Mouse (Mus musculus): ENCODE measurements around the gene Olfr617. TPM values are rescaled to one million over a fixed set of nuclear protein-coding genes. Genes with fewer than 3 reads are reported as not detected.
"Not testable (repeated sequence)": the region's sequence is repeated elsewhere in the genome, so short reads cannot be mapped to it uniquely, and the experiment has no call there.

Gene Olfr617
- polyA plus RNA-seq (2015; fragmentation: Nextera tagmentation; extraction: Ambion mirVana): not detected in 2 replicates

GRCm38 (mm10) chr7:103572761-103573160 lies at the start of gene Olfr617:
Gene Olfr617, plus strand, starts transcription at chr7:103573061.
- Histone ChIP-seq H3K4me2 (no peak within 1 kb of the TSS), H3K9me3 (no peaks in the 10 kb centered on the region), H3K27ac (no peak within 1 kb of the TSS), H3K27me3 (replicated peaks) (no peaks in the 10 kb centered on the region), H3K4me3 (replicated peaks) (no peak within 1 kb of the TSS), H3K9ac (no peak within 1 kb of the TSS), H3K4me1 (no peaks in the 10 kb centered on the region), H3K36me3 (no peaks in the 10 kb centered on the region)
- WGBS: 82% methylated on average over 1 of the region's 1 CpGs
- no peak for ATAC-seq (ENCODE audit: insufficient read depth, low FRiP score, low read depth)

GRCm38 (mm10) chr7:103542617-103543016 lies 30.2 kb upstream of the Olfr617 start, which contains the start of gene Olfr612:
Gene Olfr612, minus strand, starts transcription at chr7:103542717.
- H3K27me3 ChIP-seq (replicated peaks); H3K9ac ChIP-seq; ATAC-seq (ENCODE audit: insufficient read depth, low FRiP score, low read depth); H3K4me3 ChIP-seq (replicated peaks); H3K4me1 ChIP-seq; H3K4me2 ChIP-seq; H3K27ac ChIP-seq; H3K9me3 ChIP-seq; H3K36me3 ChIP-seq: not testable (repeated sequence)
- 85% methylated on average over 2 of the region's 2 CpGs for WGBS

DNA sequence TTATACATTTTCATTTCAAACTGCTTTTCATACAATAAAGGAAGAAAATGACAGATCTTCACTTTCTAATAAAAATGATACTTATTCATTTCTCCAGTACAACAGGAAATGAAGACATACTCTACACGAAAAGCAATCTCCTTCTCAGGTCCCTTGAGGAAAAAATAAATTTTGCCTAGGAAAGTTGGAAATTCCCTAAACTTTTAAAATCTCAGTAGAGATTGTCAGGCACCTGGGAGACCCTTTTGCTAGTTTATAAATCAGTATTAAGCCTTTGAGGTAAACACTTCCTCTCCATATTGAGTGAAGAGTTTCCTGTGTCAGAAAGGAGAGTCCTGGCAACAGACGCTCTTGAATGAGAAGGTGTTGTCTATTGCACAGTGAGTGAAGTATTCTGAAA lies 25.1 kb upstream of the Olfr617 start, which contains the start of gene Olfr613:
Gene Olfr613, plus strand, starts transcription at position 301 of the 400 bp plus-strand sequence.
- H3K36me3 ChIP-seq: no peaks in the 10 kb centered on the region
- no peak within 1 kb of the TSS for H3K4me2 ChIP-seq
- no peak within 1 kb of the TSS for H3K4me3 ChIP-seq (replicated peaks)
- no peaks in the 10 kb centered on the region for H3K4me1 ChIP-seq
- no peaks in the 10 kb centered on the region for H3K27me3 ChIP-seq (replicated peaks)
- ATAC-seq (ENCODE audit: insufficient read depth, low FRiP score, low read depth): no peak
- H3K27ac ChIP-seq: no peak within 1 kb of the TSS
- WGBS: 68% methylated on average over 2 of the region's 2 CpGs
- H3K9ac ChIP-seq: no peak within 1 kb of the TSS
- H3K9me3 ChIP-seq: no peaks in the 10 kb centered on the region

DNA sequence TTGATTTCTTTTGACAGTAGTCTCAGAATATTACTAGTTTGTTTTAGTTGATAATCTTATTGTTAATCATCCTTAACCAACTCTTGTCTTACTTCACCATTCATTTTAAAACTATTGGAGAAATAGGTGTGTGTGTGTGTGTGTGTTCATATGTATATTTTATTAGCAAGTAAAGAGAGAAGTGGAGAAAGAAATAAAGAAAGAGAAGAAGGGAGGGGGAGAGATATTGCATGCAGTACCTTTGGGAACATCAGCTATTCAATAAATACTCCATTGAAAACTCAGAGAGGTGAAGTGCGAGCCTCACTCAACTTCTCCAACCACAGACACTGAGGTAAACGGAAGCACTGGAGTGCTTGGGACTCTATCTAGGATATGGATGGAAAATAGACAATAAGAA lies 17.1 kb upstream of the Olfr617 start, which contains the start of gene Olfr615:
Gene Olfr615, plus strand, starts transcription at position 301 of the 400 bp plus-strand sequence.
- Histone ChIP-seq H3K9me3 (no peaks in the 10 kb centered on the region), H3K9ac (no peak within 1 kb of the TSS), H3K27ac (no peak within 1 kb of the TSS), H3K4me1 (no peaks in the 10 kb centered on the region), H3K4me2 (no peak within 1 kb of the TSS), H3K27me3 (replicated peaks) (no peaks in the 10 kb centered on the region), H3K4me3 (replicated peaks) (no peak within 1 kb of the TSS), H3K36me3 (no peaks in the 10 kb centered on the region)
- ATAC-seq (ENCODE audit: insufficient read depth, low FRiP score, low read depth): no peak
- WGBS: 77% methylated on average over 2 of the region's 2 CpGs

- H3K4me2 ChIP-seq: no peak within 1 kb of the TSS
Observed at GRCm38 (mm10) chr7:103569043-103569442, 3.8 kb upstream of the Olfr617 start, which contains the start of gene Olfr616. Gene Olfr616, minus strand, starts transcription at chr7:103569143.

DNA sequence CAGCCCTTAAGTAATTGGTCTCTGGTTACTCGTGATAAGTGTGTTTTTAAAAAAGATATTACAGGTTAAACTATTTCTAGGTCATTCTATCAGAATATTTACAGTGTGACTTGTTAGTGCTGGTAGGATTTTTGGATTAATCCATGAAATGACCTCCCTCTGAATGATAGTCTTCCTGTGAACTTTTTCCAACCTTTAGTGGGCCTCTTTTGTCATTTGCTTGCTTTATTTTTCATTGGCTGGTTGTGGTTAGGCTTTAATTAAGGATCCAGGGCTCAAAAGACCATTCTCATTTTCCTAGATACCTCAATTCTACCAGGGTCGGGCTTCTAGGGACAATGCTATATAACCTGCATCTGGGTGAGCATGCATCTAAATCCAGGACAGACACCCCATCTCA lies 16.9 kb downstream of the Olfr617 start, which contains the start of gene Olfr618:
Gene Olfr618, plus strand, starts transcription at position 301 of the 400 bp plus-strand sequence.
- Histone ChIP-seq H3K4me1 (no peaks in the 10 kb centered on the region), H3K36me3 (no peaks in the 10 kb centered on the region), H3K27ac (no peak within 1 kb of the TSS), H3K9ac (no peak within 1 kb of the TSS), H3K4me2 (no peak within 1 kb of the TSS), H3K27me3 (replicated peaks) (no peaks in the 10 kb centered on the region), H3K9me3 (no peaks in the 10 kb centered on the region), H3K4me3 (replicated peaks) (no peak within 1 kb of the TSS)
- no peak for ATAC-seq (ENCODE audit: insufficient read depth, low FRiP score, low read depth)
- WGBS: 59% methylated on average over 2 of the region's 2 CpGs

More at GRCm38 (mm10) chr7:103569043-103569442, 3.8 kb upstream of the Olfr617 start, which contains the start of gene Olfr616:
- Histone ChIP-seq H3K4me3 (replicated peaks) (no peak within 1 kb of the TSS), H3K9me3 (no peaks in the 10 kb centered on the region), H3K27me3 (replicated peaks) (no peaks in the 10 kb centered on the region), H3K9ac (no peak within 1 kb of the TSS), H3K36me3 (no peaks in the 10 kb centered on the region), H3K4me1 (no peaks in the 10 kb centered on the region), H3K27ac (no peak within 1 kb of the TSS)
- 87% methylated on average over 3 of the region's 3 CpGs for WGBS
- no peak for ATAC-seq (ENCODE audit: insufficient read depth, low FRiP score, low read depth)

GRCm38 (mm10) chr7:103600275-103600674 lies 27.4 kb downstream of the Olfr617 start, which contains the start of gene Olfr619:
Gene Olfr619, plus strand, starts transcription at chr7:103600575.
- no peak within 1 kb of the TSS for H3K27ac ChIP-seq
- no peak within 1 kb of the TSS for H3K4me3 ChIP-seq (replicated peaks)
- no peaks in the 10 kb centered on the region for H3K4me1 ChIP-seq
- no peak within 1 kb of the TSS for H3K4me2 ChIP-seq
- no peaks in the 10 kb centered on the region for H3K9me3 ChIP-seq
- no peak for ATAC-seq (ENCODE audit: insufficient read depth, low FRiP score, low read depth)
- no peak within 1 kb of the TSS for H3K9ac ChIP-seq
- no peaks in the 10 kb centered on the region for H3K27me3 ChIP-seq (replicated peaks)
- no peaks in the 10 kb centered on the region for H3K36me3 ChIP-seq

GRCm38 (mm10) chr7:103607425-103607824 lies 34.6 kb downstream of the Olfr617 start:
- H3K9ac ChIP-seq: no peak overlapping the region
- no peaks in the 10 kb centered on the region for H3K27me3 ChIP-seq (replicated peaks)
- no peaks in the 10 kb centered on the region for H3K36me3 ChIP-seq
- no peak overlapping the region for H3K4me3 ChIP-seq (replicated peaks)
- H3K4me1 ChIP-seq: no peaks in the 10 kb centered on the region
- H3K4me2 ChIP-seq: no peak overlapping the region
- WGBS: 74% methylated on average over 2 of the region's 2 CpGs
- no peaks in the 10 kb centered on the region for H3K9me3 ChIP-seq
- ATAC-seq (ENCODE audit: insufficient read depth, low FRiP score, low read depth): no peak
- no peak overlapping the region for H3K27ac ChIP-seq

GRCm38 (mm10) chr7:103612434-103612833 lies 39.6 kb downstream of the Olfr617 start, which contains the start of gene Olfr620:
Gene Olfr620, minus strand, starts transcription at chr7:103612534.
- Histone ChIP-seq H3K9ac (no peak within 1 kb of the TSS), H3K36me3 (no peaks in the 10 kb centered on the region), H3K4me1 (no peaks in the 10 kb centered on the region), H3K27ac (no peak within 1 kb of the TSS), H3K9me3 (no peaks in the 10 kb centered on the region), H3K27me3 (replicated peaks) (no peaks in the 10 kb centered on the region), H3K4me2 (no peak within 1 kb of the TSS), H3K4me3 (replicated peaks) (no peak within 1 kb of the TSS)
- no peak for ATAC-seq (ENCODE audit: insufficient read depth, low FRiP score, low read depth)
- WGBS: 67% methylated on average over 2 of the region's 2 CpGs

Small RNA genes lying within 50 kb of the gene (microRNA-seq; reads per million reads assigned to microRNA genes)
- not detected for gene Gm26506

Other genes starting within 250 kb of the Olfr617 start
- not detected in 2 replicates for gene Olfr598, start 249.5 kb upstream of the Olfr617 start, polyA plus RNA-seq (2015; fragmentation: Nextera tagmentation; extraction: Ambion mirVana)
- gene Olfr599, start 237.1 kb upstream of the Olfr617 start, polyA plus RNA-seq (2015; fragmentation: Nextera tagmentation; extraction: Ambion mirVana): not detected in 2 replicates
- gene Olfr600, start 223.4 kb upstream of the Olfr617 start, polyA plus RNA-seq (2015; fragmentation: Nextera tagmentation; extraction: Ambion mirVana): not detected in 2 replicates
- not detected in 2 replicates for gene Olfr601, start 210.4 kb upstream of the Olfr617 start, polyA plus RNA-seq (2015; fragmentation: Nextera tagmentation; extraction: Ambion mirVana)
- not detected in 2 replicates for gene Olfr603, start 186.9 kb upstream of the Olfr617 start, polyA plus RNA-seq (2015; fragmentation: Nextera tagmentation; extraction: Ambion mirVana)
- not detected in 2 replicates for gene Usp17lc, start 158.0 kb upstream of the Olfr617 start, polyA plus RNA-seq (2015; fragmentation: Nextera tagmentation; extraction: Ambion mirVana)
- not detected in 2 replicates for gene Olfr605, start 127.6 kb upstream of the Olfr617 start, polyA plus RNA-seq (2015; fragmentation: Nextera tagmentation; extraction: Ambion mirVana)
- gene Olfr606, start 124.0 kb upstream of the Olfr617 start, polyA plus RNA-seq (2015; fragmentation: Nextera tagmentation; extraction: Ambion mirVana): not detected in 2 replicates
- not detected in 2 replicates for gene Olfr607, start 108.9 kb upstream of the Olfr617 start, polyA plus RNA-seq (2015; fragmentation: Nextera tagmentation; extraction: Ambion mirVana)
- gene Olfr608, start 103.2 kb upstream of the Olfr617 start, polyA plus RNA-seq (2015; fragmentation: Nextera tagmentation; extraction: Ambion mirVana): not detected in 2 replicates
- not detected in 2 replicates for gene Olfr609, start 75.0 kb upstream of the Olfr617 start, polyA plus RNA-seq (2015; fragmentation: Nextera tagmentation; extraction: Ambion mirVana)
- gene Olfr610, start 60.9 kb upstream of the Olfr617 start, polyA plus RNA-seq (2015; fragmentation: Nextera tagmentation; extraction: Ambion mirVana): not detected in 2 replicates
- not detected in 2 replicates for gene Olfr611, start 52.2 kb upstream of the Olfr617 start, polyA plus RNA-seq (2015; fragmentation: Nextera tagmentation; extraction: Ambion mirVana)
- not detected in 2 replicates for gene Olfr612, start 30.3 kb upstream of the Olfr617 start, polyA plus RNA-seq (2015; fragmentation: Nextera tagmentation; extraction: Ambion mirVana)
- not detected in 2 replicates for gene Olfr613, start 25.0 kb upstream of the Olfr617 start, polyA plus RNA-seq (2015; fragmentation: Nextera tagmentation; extraction: Ambion mirVana)
- not detected in 2 replicates for gene Olfr615, start 17.0 kb upstream of the Olfr617 start, polyA plus RNA-seq (2015; fragmentation: Nextera tagmentation; extraction: Ambion mirVana)
- gene Olfr616, start 3.9 kb upstream of the Olfr617 start, polyA plus RNA-seq (2015; fragmentation: Nextera tagmentation; extraction: Ambion mirVana): not detected in 2 replicates
- gene Olfr618, start 17.0 kb downstream of the Olfr617 start, polyA plus RNA-seq (2015; fragmentation: Nextera tagmentation; extraction: Ambion mirVana): not detected in 2 replicates
- gene Olfr619, start 27.5 kb downstream of the Olfr617 start, polyA plus RNA-seq (2015; fragmentation: Nextera tagmentation; extraction: Ambion mirVana): not detected in 2 replicates
- gene Olfr620, start 39.5 kb downstream of the Olfr617 start, polyA plus RNA-seq (2015; fragmentation: Nextera tagmentation; extraction: Ambion mirVana): not detected in 2 replicates
- gene Olfr622, start 69.6 kb downstream of the Olfr617 start, polyA plus RNA-seq (2015; fragmentation: Nextera tagmentation; extraction: Ambion mirVana): not detected in 2 replicates
- gene Olfr623, start 90.6 kb downstream of the Olfr617 start, polyA plus RNA-seq (2015; fragmentation: Nextera tagmentation; extraction: Ambion mirVana): not detected in 2 replicates
- 0.03 and 0.04 TPM in 2 replicates for gene Olfr624, start 98.1 kb downstream of the Olfr617 start, polyA plus RNA-seq (2015; fragmentation: Nextera tagmentation; extraction: Ambion mirVana)
- not detected in 2 replicates for gene Olfr625-ps1, start 109.7 kb downstream of the Olfr617 start, polyA plus RNA-seq (2015; fragmentation: Nextera tagmentation; extraction: Ambion mirVana)
- not detected in 2 replicates for gene Olfr243, start 141.6 kb downstream of the Olfr617 start, polyA plus RNA-seq (2015; fragmentation: Nextera tagmentation; extraction: Ambion mirVana)
- gene Olfr628, start 157.3 kb downstream of the Olfr617 start, polyA plus RNA-seq (2015; fragmentation: Nextera tagmentation; extraction: Ambion mirVana): not detected in 2 replicates
- not detected in 2 replicates for gene Olfr629, start 171.9 kb downstream of the Olfr617 start, polyA plus RNA-seq (2015; fragmentation: Nextera tagmentation; extraction: Ambion mirVana)
- not detected in 2 replicates for gene Olfr630, start 184.3 kb downstream of the Olfr617 start, polyA plus RNA-seq (2015; fragmentation: Nextera tagmentation; extraction: Ambion mirVana)
- gene Olfr69, start 198.5 kb downstream of the Olfr617 start, polyA plus RNA-seq (2015; fragmentation: Nextera tagmentation; extraction: Ambion mirVana): not detected in 2 replicates
- not detected in 2 replicates for gene Olfr68, start 206.6 kb downstream of the Olfr617 start, polyA plus RNA-seq (2015; fragmentation: Nextera tagmentation; extraction: Ambion mirVana)
- not detected in 2 replicates for gene Olfr67, start 218.8 kb downstream of the Olfr617 start, polyA plus RNA-seq (2015; fragmentation: Nextera tagmentation; extraction: Ambion mirVana)
- gene Hbb-bt, start 240.9 kb downstream of the Olfr617 start, polyA plus RNA-seq (2015; fragmentation: Nextera tagmentation; extraction: Ambion mirVana): 3,099 and 5,430 TPM in 2 replicates

Data from stomach, embryonic 15.5 days (tissue).